Mouse (Mus musculus) hindbrain, embryonic 12.5 days (tissue): Measurements from ENCODE around the gene Casz1. TPM values are rescaled to one million over a fixed set of nuclear protein-coding genes. Genes with fewer than 3 reads are reported as not detected.

Source experiments
- ATAC-seq: fragments of 200-750 bp; cut with Nextera tagmentation; 2 replicates; pipeline ENCODE4 v1.8.0; 2017; ENCODE audit warnings: moderate TSS enrichment; ENCODE audit not compliant: low FRiP score
- H3K27ac ChIP-seq: fragments of 300-500 bp; sonication (generic); 2 replicates; pipeline ENCODE4 v1.5.1; 2016; ENCODE audit warnings: mild to moderate bottlenecking
- H3K27me3 ChIP-seq: fragments of 300-500 bp; sonication (generic); 2 replicates; pipeline ENCODE4 v1.6.1; 2016; ENCODE audit warnings: mild to moderate bottlenecking
- H3K36me3 ChIP-seq: fragments of 300-500 bp; sonication (generic); 2 replicates; pipeline ENCODE4 v1.6.1; 2016; ENCODE audit warnings: mild to moderate bottlenecking
- H3K4me1 ChIP-seq: fragments of 300-500 bp; sonication (generic); 2 replicates; pipeline ENCODE4 v1.6.1; 2016
- H3K4me2 ChIP-seq: fragments of 300-500 bp; sonication (generic); replicated peaks from 2 replicates; pipeline ENCODE4 v1.6.1; 2016; ENCODE audit warnings: mild to moderate bottlenecking
- H3K4me3 ChIP-seq: fragments of 300-500 bp; sonication (generic); 2 replicates; pipeline ENCODE4 v1.5.1; 2016; ENCODE audit warnings: mild to moderate bottlenecking
- H3K9ac ChIP-seq: fragments of 300-500 bp; sonication (generic); 2 replicates; pipeline ENCODE4 v1.6.1; 2016; ENCODE audit warnings: mild to moderate bottlenecking, moderate library complexity
- H3K9me3 ChIP-seq: fragments of 300-500 bp; sonication (generic); replicated peaks from 2 replicates; pipeline ENCODE4 v1.6.1; 2016; ENCODE audit warnings: mild to moderate bottlenecking
- whole genome bisulfite sequencing: fragments of 180-500 bp; shearing (Covaris S2); methylation state at CpG from one replicate; pipeline ENCODE4 v1.1.7; 2016; 5-methylcytosine and 5-hydroxymethylcytosine counted together
- polyA plus RNA-seq: library from polyadenylated mRNA; unstranded; fragments of >200 nt; fragmentation: Nextera tagmentation; extraction: Ambion mirVana; gene quantifications from 2 replicates; pipeline ENCODE4 v1.2.1, GENCODE M21; 2016

Gene Casz1
- polyA plus RNA-seq, 1 experiment from 2014 or later: 8.9 TPM

GRCm38 (mm10) chr4:148805161-148805810, 1.1 kb downstream of the Casz1 start:
- Histone ChIP-seq H3K27me3 (peaks cover 83% of the 10 kb centered on the region), H3K9ac (peak overlapping the region; percentile 57), H3K4me3 (peak overlapping the region; percentile 49), H3K4me1 (peaks cover 50% of the 10 kb centered on the region), H3K4me2 (peak overlapping the region; percentile 82), H3K36me3 (no peaks in the 10 kb centered on the region), H3K27ac (peak overlapping the region; percentile 60; the same call in 1 of the 2 replicates), H3K9me3 (no peaks in the 10 kb centered on the region)
- under 1% methylated on average over 42 of the region's 42 CpGs for WGBS
- no peak for ATAC-seq

- ATAC-seq: no peak
- peak overlapping the region; percentile 60 for H3K27ac ChIP-seq
- peak overlapping the region; percentile 49 for H3K4me3 ChIP-seq
- H3K27me3 ChIP-seq: peaks cover 83% of the 10 kb centered on the region
- peaks cover 58% of the 10 kb centered on the region for H3K4me1 ChIP-seq
- peak overlapping the region; percentile 82 for H3K4me2 ChIP-seq
- under 1% methylated on average over 64 of the region's 64 CpGs for WGBS
- H3K9ac ChIP-seq: peak overlapping the region; percentile 57
- no peaks in the 10 kb centered on the region for H3K9me3 ChIP-seq
- H3K36me3 ChIP-seq: no peaks in the 10 kb centered on the region
These were observed 1.9 kb downstream of the Casz1 start for GRCm38 (mm10) chr4:148805811-148806747.

GRCm38 (mm10) chr4:148806836-148807235, 2.6 kb downstream of the Casz1 start:
- H3K9me3 ChIP-seq: no peaks in the 10 kb centered on the region
- peak overlapping the region; percentile 60; the same call in 1 of the 2 replicates for H3K27ac ChIP-seq
- peaks cover 65% of the 10 kb centered on the region for H3K4me1 ChIP-seq
- H3K36me3 ChIP-seq: no peaks in the 10 kb centered on the region
- peak overlapping the region; percentile 82 for H3K4me2 ChIP-seq
- peak overlapping the region; percentile 57 for H3K9ac ChIP-seq
- H3K27me3 ChIP-seq: peaks cover 83% of the 10 kb centered on the region
- under 1% methylated on average over 25 of the region's 26 CpGs for WGBS
- H3K4me3 ChIP-seq: peak overlapping the region; percentile 49
- no peak for ATAC-seq

GRCm38 (mm10) chr4:148807397-148807796, 3.2 kb downstream of the Casz1 start:
- no peak overlapping the region for H3K27ac ChIP-seq
- under 1% methylated on average over 9 of the region's 9 CpGs for WGBS
- peak overlapping the region; percentile 49; the same call in 1 of the 2 replicates for H3K4me3 ChIP-seq
- no peaks in the 10 kb centered on the region for H3K36me3 ChIP-seq
- H3K4me2 ChIP-seq: peak overlapping the region; percentile 82
- ATAC-seq: no peak
- peaks cover 69% of the 10 kb centered on the region for H3K4me1 ChIP-seq
- H3K9me3 ChIP-seq: no peaks in the 10 kb centered on the region
- H3K27me3 ChIP-seq: peaks cover 83% of the 10 kb centered on the region
- H3K9ac ChIP-seq: no peak overlapping the region

GRCm38 (mm10) chr4:148808839-148809238, 4.6 kb downstream of the Casz1 start:
- no peak overlapping the region for H3K4me2 ChIP-seq
- no peak for ATAC-seq
- H3K27ac ChIP-seq: no peak overlapping the region
- H3K9ac ChIP-seq: no peak overlapping the region
- H3K9me3 ChIP-seq: no peaks in the 10 kb centered on the region
- H3K4me1 ChIP-seq: peaks cover 72% of the 10 kb centered on the region
- no peaks in the 10 kb centered on the region for H3K36me3 ChIP-seq
- peaks cover 86% of the 10 kb centered on the region for H3K27me3 ChIP-seq
- WGBS: 13% methylated on average over 2 of the region's 2 CpGs
- no peak overlapping the region for H3K4me3 ChIP-seq

- no peak for ATAC-seq
- no peak overlapping the region for H3K4me3 ChIP-seq
- peaks cover 69% of the 10 kb centered on the region for H3K4me1 ChIP-seq
These were observed 6.5 kb downstream of the Casz1 start for GRCm38 (mm10) chr4:148810706-148811105.

GRCm38 (mm10) chr4:148811940-148812339, 7.7 kb downstream of the Casz1 start:
- H3K9me3 ChIP-seq: no peaks in the 10 kb centered on the region
- peak; percentile 54 for ATAC-seq
- 0 out of 2 replicates have a peak overlapping the region, but pooled peaks have one; percentile 11 for H3K4me3 ChIP-seq
- peaks cover 66% of the 10 kb centered on the region for H3K4me1 ChIP-seq
- H3K27ac ChIP-seq: no peak overlapping the region
- no peaks in the 10 kb centered on the region for H3K36me3 ChIP-seq
- H3K27me3 ChIP-seq: peaks cover 88% of the 10 kb centered on the region
- no peak overlapping the region for H3K9ac ChIP-seq
- H3K4me2 ChIP-seq: peak overlapping the region; percentile 39
- WGBS: 16% methylated on average over 10 of the region's 10 CpGs

More at GRCm38 (mm10) chr4:148810706-148811105, 6.5 kb downstream of the Casz1 start:
- peaks cover 93% of the 10 kb centered on the region for H3K27me3 ChIP-seq
- no peaks in the 10 kb centered on the region for H3K36me3 ChIP-seq
- WGBS: 36% methylated on average over 9 of the region's 9 CpGs
- no peak overlapping the region; the same call in 1 of the 2 replicates for H3K4me2 ChIP-seq
- peak overlapping the region; percentile 13; the same call in 1 of the 2 replicates for H3K9ac ChIP-seq
- no peaks in the 10 kb centered on the region for H3K9me3 ChIP-seq
- H3K27ac ChIP-seq: no peak overlapping the region

- Histone ChIP-seq H3K4me1 (peaks cover 64% of the 10 kb centered on the region), H3K9ac (0 out of 2 replicates have a peak overlapping the region, but pooled peaks have one; percentile 28), H3K9me3 (no peaks in the 10 kb centered on the region), H3K27me3 (peaks cover 92% of the 10 kb centered on the region), H3K36me3 (no peaks in the 10 kb centered on the region), H3K27ac (no peak overlapping the region), H3K4me3 (no peak overlapping the region), H3K4me2 (no peak overlapping the region)
- no peak for ATAC-seq
- 86% methylated on average over 6 of the region's 6 CpGs for WGBS
These were observed 9.0 kb downstream of the Casz1 start for GRCm38 (mm10) chr4:148813247-148813646.

- peak overlapping the region; percentile 30 for H3K4me2 ChIP-seq
- H3K4me3 ChIP-seq: no peak overlapping the region
- H3K4me1 ChIP-seq: peaks cover 42% of the 10 kb centered on the region
- H3K27ac ChIP-seq: no peak overlapping the region
- peaks cover 65% of the 10 kb centered on the region for H3K27me3 ChIP-seq
- ATAC-seq: no peak
- no peaks in the 10 kb centered on the region for H3K36me3 ChIP-seq
- no peaks in the 10 kb centered on the region for H3K9me3 ChIP-seq
- WGBS: 3% methylated on average over 14 of the region's 14 CpGs
- peak overlapping the region; percentile 13; the same call in 1 of the 2 replicates for H3K9ac ChIP-seq
These were observed 12.3 kb downstream of the Casz1 start for GRCm38 (mm10) chr4:148816556-148816955.

GRCm38 (mm10) chr4:148818161-148818560, 13.9 kb downstream of the Casz1 start:
- WGBS: 93% methylated on average over 12 of the region's 12 CpGs
- Histone ChIP-seq H3K9me3 (no peaks in the 10 kb centered on the region), H3K4me1 (peaks cover 34% of the 10 kb centered on the region), H3K36me3 (no peaks in the 10 kb centered on the region), H3K27me3 (peaks cover 57% of the 10 kb centered on the region), H3K27ac (no peak overlapping the region), H3K4me3 (no peak overlapping the region), H3K9ac (no peak overlapping the region), H3K4me2 (no peak overlapping the region)
- no peak for ATAC-seq

GRCm38 (mm10) chr4:148820171-148820570, 15.9 kb downstream of the Casz1 start:
- Histone ChIP-seq H3K4me2 (no peak overlapping the region), H3K36me3 (no peaks in the 10 kb centered on the region), H3K9me3 (no peaks in the 10 kb centered on the region), H3K9ac (no peak overlapping the region), H3K27ac (no peak overlapping the region), H3K4me3 (no peak overlapping the region), H3K4me1 (peaks cover 20% of the 10 kb centered on the region), H3K27me3 (peaks cover 40% of the 10 kb centered on the region)
- 50% methylated on average over 13 of the region's 13 CpGs for WGBS
- ATAC-seq: no peak

- no peak overlapping the region for H3K9ac ChIP-seq
- no peak for ATAC-seq
- peaks cover 27% of the 10 kb centered on the region for H3K27me3 ChIP-seq
- no peaks in the 10 kb centered on the region for H3K36me3 ChIP-seq
- H3K27ac ChIP-seq: no peak overlapping the region
- no peak overlapping the region for H3K4me3 ChIP-seq
- WGBS: 66% methylated on average over 8 of the region's 8 CpGs
- no peak overlapping the region for H3K4me2 ChIP-seq
- H3K4me1 ChIP-seq: peaks cover 16% of the 10 kb centered on the region; the same call in 1 of the 2 replicates
- no peaks in the 10 kb centered on the region for H3K9me3 ChIP-seq
These were observed 19.1 kb downstream of the Casz1 start for GRCm38 (mm10) chr4:148823281-148823680.
